Mouse (Mus musculus): ENCODE data around the gene Dnajb2. TPM values are rescaled to one million over a fixed set of nuclear protein-coding genes. Genes with fewer than 3 reads are reported as not detected.

Gene Dnajb2
- polyA plus RNA-seq, 1 experiment from 2014 or later = 45.4 TPM

- Histone ChIP-seq H3K36me3 (peaks cover 41% of the 10 kb centered on the region), H3K9me3 (no peaks in the 10 kb centered on the region), H3K4me3 (peak overlapping the region; percentile 95), H3K4me2 (replicated peaks) (peak overlapping the region; percentile 97), H3K4me1 (peaks cover 32% of the 10 kb centered on the region), H3K27ac (no peak overlapping the region), H3K9ac (peak overlapping the region; percentile 95), H3K27me3 (peaks cover 13% of the 10 kb centered on the region)
- no peak for ATAC-seq (ENCODE audit: low FRiP score, low read depth)
- WGBS = 11% methylated on average over 17 of the region's 17 CpGs
Measured at GRCm38 (mm10) chr1:75211141-75211708, 25.0 kb upstream of the Dnajb2 start.

GRCm38 (mm10) chr1:75212542-75212941 lies 23.7 kb upstream of the Dnajb2 start:
- ATAC-seq (ENCODE audit: low FRiP score, low read depth) = no peak
- Histone ChIP-seq H3K9ac (no peak overlapping the region), H3K4me1 (peaks cover 32% of the 10 kb centered on the region), H3K27ac (no peak overlapping the region), H3K4me2 (replicated peaks) (no peak overlapping the region; the same call in 1 of the 2 replicates), H3K9me3 (no peaks in the 10 kb centered on the region), H3K36me3 (peaks cover 41% of the 10 kb centered on the region), H3K27me3 (peaks cover 25% of the 10 kb centered on the region), H3K4me3 (no peak overlapping the region)
- WGBS = 89% methylated on average over 4 of the region's 4 CpGs

- Histone ChIP-seq H3K27ac (no peak overlapping the region), H3K27me3 (peaks cover 31% of the 10 kb centered on the region), H3K36me3 (peaks cover 41% of the 10 kb centered on the region), H3K4me2 (replicated peaks) (no peak overlapping the region), H3K4me1 (peaks cover 34% of the 10 kb centered on the region), H3K4me3 (no peak overlapping the region), H3K9ac (no peak overlapping the region), H3K9me3 (no peaks in the 10 kb centered on the region)
- 90% methylated on average over 7 of the region's 7 CpGs for WGBS
- no peak for ATAC-seq (ENCODE audit: low FRiP score, low read depth)
Measured at GRCm38 (mm10) chr1:75213096-75213495, 23.1 kb upstream of the Dnajb2 start.

- 85% methylated on average over 2 of the region's 2 CpGs for WGBS
- H3K9me3 ChIP-seq = no peaks in the 10 kb centered on the region
- H3K27me3 ChIP-seq = peaks cover 44% of the 10 kb centered on the region
- H3K4me3 ChIP-seq = no peak overlapping the region
- H3K4me1 ChIP-seq = peaks cover 37% of the 10 kb centered on the region
- H3K4me2 ChIP-seq (replicated peaks) = no peak overlapping the region
- no peak overlapping the region for H3K9ac ChIP-seq
- H3K27ac ChIP-seq = no peak overlapping the region
- H3K36me3 ChIP-seq = peaks cover 41% of the 10 kb centered on the region
- ATAC-seq (ENCODE audit: low FRiP score, low read depth) = no peak
Measured at GRCm38 (mm10) chr1:75214442-75214841, 21.8 kb upstream of the Dnajb2 start.

- Histone ChIP-seq H3K36me3 (peaks cover 41% of the 10 kb centered on the region), H3K4me2 (replicated peaks) (no peak overlapping the region), H3K9me3 (no peaks in the 10 kb centered on the region), H3K4me3 (no peak overlapping the region), H3K9ac (no peak overlapping the region), H3K27ac (no peak overlapping the region), H3K27me3 (peaks cover 45% of the 10 kb centered on the region), H3K4me1 (peaks cover 37% of the 10 kb centered on the region)
- ATAC-seq (ENCODE audit: low FRiP score, low read depth) = no peak
- 81% methylated on average over 5 of the region's 5 CpGs for WGBS
Measured at GRCm38 (mm10) chr1:75214886-75215285, 21.3 kb upstream of the Dnajb2 start.

GRCm38 (mm10) chr1:75215785-75216184 lies 20.4 kb upstream of the Dnajb2 start:
- Histone ChIP-seq H3K9ac (no peak overlapping the region), H3K4me3 (no peak overlapping the region), H3K36me3 (peaks cover 41% of the 10 kb centered on the region), H3K9me3 (no peaks in the 10 kb centered on the region), H3K27me3 (peaks cover 54% of the 10 kb centered on the region), H3K27ac (no peak overlapping the region), H3K4me1 (peaks cover 31% of the 10 kb centered on the region), H3K4me2 (replicated peaks) (no peak overlapping the region)
- ATAC-seq (ENCODE audit: low FRiP score, low read depth) = no peak
- WGBS = 90% methylated on average over 9 of the region's 9 CpGs

- Histone ChIP-seq H3K36me3 (peaks cover 39% of the 10 kb centered on the region), H3K9me3 (no peaks in the 10 kb centered on the region), H3K9ac (no peak overlapping the region), H3K27me3 (peaks cover 66% of the 10 kb centered on the region), H3K4me2 (replicated peaks) (peak overlapping the region; percentile 96; the same call in 1 of the 2 replicates), H3K4me3 (no peak overlapping the region), H3K27ac (no peak overlapping the region), H3K4me1 (peaks cover 23% of the 10 kb centered on the region)
- no peak for ATAC-seq (ENCODE audit: low FRiP score, low read depth)
- 74% methylated on average over 13 of the region's 13 CpGs for WGBS
Measured at GRCm38 (mm10) chr1:75216797-75217585, 19.2 kb upstream of the Dnajb2 start.

- H3K4me3 ChIP-seq = peak overlapping the region; percentile 61
- no peak overlapping the region for H3K27ac ChIP-seq
- peaks cover 72% of the 10 kb centered on the region for H3K27me3 ChIP-seq
- H3K4me2 ChIP-seq (replicated peaks) = peak overlapping the region; percentile 96
- H3K4me1 ChIP-seq = peaks cover 15% of the 10 kb centered on the region
- H3K36me3 ChIP-seq = peaks cover 32% of the 10 kb centered on the region
- no peaks in the 10 kb centered on the region for H3K9me3 ChIP-seq
- no peak for ATAC-seq (ENCODE audit: low FRiP score, low read depth)
- H3K9ac ChIP-seq = peak overlapping the region; percentile 51
- 3% methylated on average over 6 of the region's 6 CpGs for WGBS
Measured at GRCm38 (mm10) chr1:75217893-75218226, 18.3 kb upstream of the Dnajb2 start.

GRCm38 (mm10) chr1:75218227-75219001 lies 17.8 kb upstream of the Dnajb2 start:
- H3K27ac ChIP-seq = no peak overlapping the region
- peaks cover 26% of the 10 kb centered on the region for H3K36me3 ChIP-seq
- peaks cover 15% of the 10 kb centered on the region for H3K4me1 ChIP-seq
- ATAC-seq (ENCODE audit: low FRiP score, low read depth) = peak; percentile 64
- 1% methylated on average over 38 of the region's 38 CpGs for WGBS
- H3K9ac ChIP-seq = peak overlapping the region; percentile 51
- peaks cover 72% of the 10 kb centered on the region for H3K27me3 ChIP-seq
- H3K4me2 ChIP-seq (replicated peaks) = peak overlapping the region; percentile 96
- no peaks in the 10 kb centered on the region for H3K9me3 ChIP-seq
- peak overlapping the region; percentile 61 for H3K4me3 ChIP-seq

GRCm38 (mm10) chr1:75219078-75219477 lies 17.1 kb upstream of the Dnajb2 start:
- Histone ChIP-seq H3K4me3 (peak overlapping the region; percentile 61), H3K27ac (no peak overlapping the region), H3K27me3 (peaks cover 72% of the 10 kb centered on the region), H3K4me2 (replicated peaks) (peak overlapping the region; percentile 96), H3K4me1 (peaks cover 15% of the 10 kb centered on the region), H3K36me3 (peaks cover 19% of the 10 kb centered on the region), H3K9ac (peak overlapping the region; percentile 54), H3K9me3 (no peaks in the 10 kb centered on the region)
- ATAC-seq (ENCODE audit: low FRiP score, low read depth) = peak; percentile 88
- WGBS = 1% methylated on average over 24 of the region's 24 CpGs

- H3K27me3 ChIP-seq = peaks cover 72% of the 10 kb centered on the region
- under 1% methylated on average over 34 of the region's 34 CpGs for whole genome bisulfite sequencing
- peak within 1 kb of the TSS; percentile 61 for H3K4me3 ChIP-seq
- H3K36me3 ChIP-seq = peaks cover 15% of the 10 kb centered on the region
- no peak within 1 kb of the TSS for H3K27ac ChIP-seq
- peaks cover 15% of the 10 kb centered on the region for H3K4me1 ChIP-seq
- H3K9ac ChIP-seq = peak within 1 kb of the TSS; percentile 54
- H3K9me3 ChIP-seq = no peaks in the 10 kb centered on the region
- ATAC-seq (ENCODE audit: low FRiP score, low read depth) = no peak
- peak within 1 kb of the TSS; percentile 96 for H3K4me2 ChIP-seq (replicated peaks)
Measured at GRCm38 (mm10) chr1:75219531-75219930, 16.7 kb upstream of the Dnajb2 start, which contains the start of gene Tuba4a. Gene Tuba4a (minus strand): TSS chr1:75219865.

GRCm38 (mm10) chr1:75221538-75221937 lies 14.7 kb upstream of the Dnajb2 start:
- Histone ChIP-seq H3K27ac (no peak overlapping the region), H3K36me3 (no peaks in the 10 kb centered on the region), H3K4me2 (replicated peaks) (no peak overlapping the region), H3K27me3 (peaks cover 64% of the 10 kb centered on the region), H3K9me3 (no peaks in the 10 kb centered on the region), H3K4me1 (peaks cover 15% of the 10 kb centered on the region), H3K4me3 (no peak overlapping the region), H3K9ac (no peak overlapping the region)
- ATAC-seq (ENCODE audit: low FRiP score, low read depth) = no peak
- 72% methylated on average over 3 of the region's 3 CpGs for WGBS
